Mouse (Mus musculus) small intestine, adult 2 months (tissue): ENCODE measurements at regions not wholly inside any gene's neighbourhood (a gene's known extent, or its start where the extent isn't known, plus 50 kb on each side); places are given as distances from the start of the nearest gene placed in this dataset.

Experiments used
- CTCF ChIP-seq: fragments of 200-500 bp; IDR thresholded peaks from 2 replicates; pipeline ENCODE4 v1.5.1; 2012; ENCODE audit warnings: low read depth, mild to moderate bottlenecking, control low read depth, inconsistent platforms, low read length, moderate library complexity, mixed read lengths; ENCODE audit not compliant: insufficient replicate concordance, insufficient read length; ENCODE audit errors: extremely low read depth
- POLR2A ChIP-seq: fragments of 200-500 bp; IDR thresholded peaks from 2 replicates; pipeline ENCODE4 v1.6.1; 2012; ENCODE audit warnings: low read depth, mild to moderate bottlenecking, control low read depth, inconsistent platforms, low read length, moderate library complexity

DNA sequence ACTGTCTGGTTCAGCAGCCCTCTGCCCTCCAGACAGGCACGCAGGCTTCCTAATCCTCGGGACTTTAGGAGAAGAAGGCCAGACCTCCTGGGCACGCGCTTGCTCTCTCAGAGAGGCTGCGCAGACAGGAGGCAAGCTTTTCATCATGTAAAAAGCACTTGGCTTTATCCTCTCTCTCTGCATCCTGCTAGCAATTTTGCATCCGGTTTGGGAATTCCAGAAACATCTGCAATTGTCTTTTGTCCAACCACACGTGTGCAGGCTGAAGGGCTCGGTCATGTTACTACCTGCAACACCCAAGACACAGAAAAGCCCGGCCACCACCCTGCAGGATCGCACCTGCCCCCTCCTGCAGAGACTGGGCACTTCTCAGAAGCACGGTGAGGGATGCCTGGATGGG, 323.3 kb downstream of the Sox9 start:
- no peak for TF ChIP-seq CTCF
- TF ChIP-seq POLR2A: no peak
